Mouse (Mus musculus): Measurements from ENCODE around the gene Patj. TPM values are rescaled to one million over a fixed set of nuclear protein-coding genes. Genes with fewer than 3 reads are reported as not detected.

Gene Patj
- polyA plus RNA-seq, 1 experiment = 25.3 TPM

DNA sequence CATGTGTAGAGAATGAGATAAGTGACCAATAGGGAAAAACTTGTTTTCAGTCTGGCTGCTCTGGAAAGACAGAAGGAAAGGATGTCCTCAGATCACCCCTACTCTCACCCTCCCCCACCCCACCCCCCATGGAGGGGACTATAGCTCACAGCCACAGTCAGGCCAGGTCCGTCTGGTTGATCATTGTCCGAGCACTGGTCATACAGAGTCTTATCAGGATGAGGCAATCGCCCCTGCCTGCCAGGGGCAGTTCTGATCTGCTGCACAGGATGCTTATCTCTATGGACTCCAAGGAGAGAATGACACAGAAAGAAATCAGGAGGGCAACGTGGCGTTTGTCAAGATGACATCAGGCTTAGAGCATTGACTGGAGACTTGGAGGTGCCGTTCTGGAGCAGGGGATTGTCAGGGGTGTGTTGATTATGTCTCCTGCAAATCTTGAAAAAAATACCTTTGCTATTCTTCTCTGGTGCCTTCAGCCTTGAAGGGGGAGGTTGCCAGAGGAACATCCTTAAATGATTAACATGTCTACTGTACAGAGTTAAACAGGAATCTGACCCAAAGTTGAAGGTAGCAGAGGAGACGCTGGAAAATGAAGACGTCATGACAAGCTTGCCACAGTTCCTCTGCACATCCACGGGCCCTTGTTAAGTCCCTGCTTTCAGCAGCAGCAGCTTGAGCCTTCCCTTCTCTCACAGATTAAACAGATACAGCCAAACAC lies 298.0 kb downstream of the Patj start:
- Histone ChIP-seq H3K27me3 (replicated peaks; ENCODE audit: control insufficient read depth, insufficient read depth, low read length) (no peaks in the 10 kb centered on the region), H3K4me3 (ENCODE audit: insufficient read depth, low read depth, low read length) (no peak overlapping the region), H3K36me3 (ENCODE audit: control insufficient read depth, insufficient read depth, low read length) (no peaks in the 10 kb centered on the region; the same call in 1 of the 2 replicates), H3K27ac (ENCODE audit: insufficient read depth, low read depth, low read length) (peak overlapping the region; percentile 8; the same call in 1 of the 2 replicates), H3K4me1 (ENCODE audit: control insufficient read depth, insufficient read depth, low read length) (peaks cover 9% of the 10 kb centered on the region; the same call in 1 of the 2 replicates)
- 23% methylated on average over 9 of the region's 9 CpGs for WGBS
- TF ChIP-seq CTCF (conservative IDR thresholded peaks at IDR 0.05; ENCODE audit: insufficient read depth, insufficient read length, low read depth, low read length) = no peak
- TF ChIP-seq POLR2A (IDR thresholded peaks at IDR 0.05; ENCODE audit: low read depth, low read length) = no peak
- DNase-seq = peak; percentile 61

GRCm38 (mm10) chr4:98697932-98698331 lies 302.3 kb downstream of the Patj start:
- H3K27ac ChIP-seq (ENCODE audit: insufficient read depth, low read depth, low read length) = no peak overlapping the region
- no peaks in the 10 kb centered on the region for H3K27me3 ChIP-seq (replicated peaks; ENCODE audit: control insufficient read depth, insufficient read depth, low read length)
- TF ChIP-seq CTCF (conservative IDR thresholded peaks at IDR 0.05; ENCODE audit: insufficient read depth, insufficient read length, low read depth, low read length) (no peak), POLR2A (IDR thresholded peaks at IDR 0.05; ENCODE audit: low read depth, low read length) (no peak)
- no peaks in the 10 kb centered on the region for H3K36me3 ChIP-seq (ENCODE audit: control insufficient read depth, insufficient read depth, low read length)
- no peak overlapping the region for H3K4me3 ChIP-seq (ENCODE audit: insufficient read depth, low read depth, low read length)
- WGBS = 81% methylated on average over 4 of the region's 4 CpGs
- no peak for DNase-seq
- H3K4me1 ChIP-seq (ENCODE audit: control insufficient read depth, insufficient read depth, low read length) = peaks cover 14% of the 10 kb centered on the region; the same call in 1 of the 2 replicates

DNA sequence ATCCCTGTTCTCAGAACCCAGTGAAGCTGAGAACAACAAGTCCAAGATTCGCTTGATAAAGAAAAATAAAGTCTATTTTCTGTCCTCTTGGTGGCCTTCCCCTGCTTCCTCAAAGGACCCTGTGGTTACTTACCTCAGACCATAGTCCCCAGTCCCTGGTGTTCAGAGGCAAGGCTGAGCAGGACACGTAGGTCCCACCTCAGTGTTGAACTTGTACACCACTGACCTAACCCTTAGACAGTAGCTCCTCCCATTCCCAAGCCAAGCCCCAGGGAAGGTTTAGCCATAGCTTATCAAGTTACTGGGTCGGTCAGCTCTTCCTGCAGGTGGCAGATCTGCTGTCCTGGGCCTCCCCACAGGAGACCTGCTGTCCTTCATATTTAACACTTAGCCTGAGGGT lies 303.3 kb downstream of the Patj start:
- Histone ChIP-seq H3K4me3 (ENCODE audit: insufficient read depth, low read depth, low read length) (no peak overlapping the region), H3K27ac (ENCODE audit: insufficient read depth, low read depth, low read length) (no peak overlapping the region), H3K4me1 (ENCODE audit: control insufficient read depth, insufficient read depth, low read length) (peaks cover 7% of the 10 kb centered on the region; the same call in 1 of the 2 replicates), H3K27me3 (replicated peaks; ENCODE audit: control insufficient read depth, insufficient read depth, low read length) (no peaks in the 10 kb centered on the region), H3K36me3 (ENCODE audit: control insufficient read depth, insufficient read depth, low read length) (no peaks in the 10 kb centered on the region)
- no peak for DNase-seq
- no peak for TF ChIP-seq POLR2A (IDR thresholded peaks at IDR 0.05; ENCODE audit: low read depth, low read length)
- TF ChIP-seq CTCF (conservative IDR thresholded peaks at IDR 0.05; ENCODE audit: insufficient read depth, insufficient read length, low read depth, low read length) = no peak
- 47% methylated on average over 3 of the region's 3 CpGs for WGBS

- TF ChIP-seq CTCF (conservative IDR thresholded peaks at IDR 0.05; ENCODE audit: insufficient read depth, insufficient read length, low read depth, low read length) = no peak
- TF ChIP-seq POLR2A (IDR thresholded peaks at IDR 0.05; ENCODE audit: low read depth, low read length) = no peak
- peaks cover 5% of the 10 kb centered on the region; the same call in 1 of the 2 replicates for H3K4me1 ChIP-seq (ENCODE audit: control insufficient read depth, insufficient read depth, low read length)
- no peak overlapping the region for H3K4me3 ChIP-seq (ENCODE audit: insufficient read depth, low read depth, low read length)
- no peaks in the 10 kb centered on the region for H3K27me3 ChIP-seq (replicated peaks; ENCODE audit: control insufficient read depth, insufficient read depth, low read length)
- 0 out of 2 replicates have a peak overlapping the region, but pooled peaks have one; percentile 26 for H3K27ac ChIP-seq (ENCODE audit: insufficient read depth, low read depth, low read length)
- WGBS = 66% methylated on average over 3 of the region's 3 CpGs
- peak; percentile 67 for DNase-seq
- H3K36me3 ChIP-seq (ENCODE audit: control insufficient read depth, insufficient read depth, low read length) = no peaks in the 10 kb centered on the region
These were observed 304.6 kb downstream of the Patj start for GRCm38 (mm10) chr4:98700156-98700555.

GRCm38 (mm10) chr4:98702201-98702894 lies 306.8 kb downstream of the Patj start:
- H3K36me3 ChIP-seq (ENCODE audit: control insufficient read depth, insufficient read depth, low read length) = no peaks in the 10 kb centered on the region
- no peaks in the 10 kb centered on the region for H3K27me3 ChIP-seq (replicated peaks; ENCODE audit: control insufficient read depth, insufficient read depth, low read length)
- 29% methylated on average over 12 of the region's 12 CpGs for WGBS
- no peak overlapping the region for H3K27ac ChIP-seq (ENCODE audit: insufficient read depth, low read depth, low read length)
- no peak overlapping the region for H3K4me3 ChIP-seq (ENCODE audit: insufficient read depth, low read depth, low read length)
- H3K4me1 ChIP-seq (ENCODE audit: control insufficient read depth, insufficient read depth, low read length) = peaks cover 5% of the 10 kb centered on the region; the same call in 1 of the 2 replicates
- TF ChIP-seq POLR2A (IDR thresholded peaks at IDR 0.05; ENCODE audit: low read depth, low read length) (no peak), CTCF (conservative IDR thresholded peaks at IDR 0.05; ENCODE audit: insufficient read depth, insufficient read length, low read depth, low read length) (peak; percentile 91)
- peak; percentile 69 for DNase-seq

DNA sequence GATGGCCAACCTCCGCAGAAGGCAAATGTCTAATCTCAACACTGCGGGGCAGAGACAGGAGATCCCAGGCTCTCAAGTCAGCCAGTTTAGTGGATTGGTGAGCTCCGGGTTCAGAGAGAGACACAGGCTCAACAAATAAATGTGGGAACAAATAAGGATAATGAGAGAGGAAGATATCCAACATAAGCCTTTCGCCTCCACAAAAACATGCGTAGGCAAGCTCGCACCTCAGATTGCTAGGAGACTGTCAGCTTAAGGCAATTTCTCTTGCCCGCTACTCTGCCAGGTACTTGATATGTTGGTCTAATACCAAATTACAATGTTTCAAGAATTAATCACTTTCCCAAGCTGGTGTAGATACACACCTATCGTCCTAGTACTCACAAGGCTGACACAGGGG lies 315.3 kb downstream of the Patj start:
- Histone ChIP-seq H3K4me1 (ENCODE audit: control insufficient read depth, insufficient read depth, low read length) (no peaks in the 10 kb centered on the region), H3K27ac (ENCODE audit: insufficient read depth, low read depth, low read length) (no peak overlapping the region), H3K36me3 (ENCODE audit: control insufficient read depth, insufficient read depth, low read length) (no peaks in the 10 kb centered on the region), H3K27me3 (replicated peaks; ENCODE audit: control insufficient read depth, insufficient read depth, low read length) (no peaks in the 10 kb centered on the region), H3K4me3 (ENCODE audit: insufficient read depth, low read depth, low read length) (no peak overlapping the region)
- 94% methylated on average over 8 of the region's 8 CpGs for WGBS
- no peak for TF ChIP-seq POLR2A (IDR thresholded peaks at IDR 0.05; ENCODE audit: low read depth, low read length)
- TF ChIP-seq CTCF (conservative IDR thresholded peaks at IDR 0.05; ENCODE audit: insufficient read depth, insufficient read length, low read depth, low read length) = no peak
- no peak for DNase-seq

Data from kidney, adult 2 months (tissue).